In the genomic region with DNA sequence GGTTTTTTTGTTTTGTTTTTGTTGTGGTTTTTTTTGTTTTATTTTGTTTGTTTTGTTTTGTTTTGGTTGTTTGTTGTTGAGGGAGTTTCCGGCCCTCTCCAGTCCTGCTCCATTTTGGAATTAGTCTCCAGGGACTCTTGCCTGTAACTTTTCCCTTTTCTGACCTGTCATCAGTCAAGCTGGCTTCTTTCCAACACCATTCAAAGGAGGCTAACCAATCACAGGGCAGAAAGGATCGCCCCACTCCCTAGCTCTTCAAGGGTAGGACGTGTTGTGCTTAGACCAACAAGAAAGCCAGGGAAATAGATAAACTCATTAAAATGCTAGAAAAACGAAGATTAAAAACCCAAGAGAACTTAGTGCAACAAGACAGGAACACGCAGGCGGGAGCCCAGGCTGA, we compare ENCODE assay signal across 12 mouse cellular contexts. TPM values are rescaled to one million over a fixed set of nuclear protein-coding genes. Genes with fewer than 3 reads are reported as not detected.
DNase-seq lines count a peak whose midpoint lies in the region; ATAC-seq and TF ChIP-seq lines count a peak whose summit lies in the region.
"Had no signal": no experiment of that assay in that cellular context is flagged by ENCODE, and none has a peak within 500 bp of the region (broad histone marks: within the 10 kb centered on the region; RNA-seq: fewer than 3 reads in every experiment).

No protein-coding gene starts in this region.

- no peak overlapping the region for H3K9ac ChIP-seq in hindbrain, embryonic 14.5 days
- H3K9ac ChIP-seq: intestine, embryonic 15.5 days had no signal

- peak; percentile 53 for DNase-seq in kidney, adult 2 months
- DNase-seq in kidney, postnatal 25 days = no peak
- DNase-seq in ES-CJ7 (ENCODE audit: low read depth, low spot score) = peak; percentile 51
- peak; percentile 54 for DNase-seq in embryo, embryonic 11 days
- DNase-seq in hindbrain, embryonic 14.5 days (ENCODE audit: low spot score) = peak; percentile 38
- DNase-seq in spleen, adult 12 weeks (ENCODE audit: low spot score) = no peak
- DNase-seq in T-cell, adult 2 months (ENCODE audit: low spot score) = no peak
- DNase-seq in layer of hippocampus, postnatal 36 days = no peak
- DNase-seq: thymus, postnatal 14 days had no signal

- no peak for TF ChIP-seq POLR2A in kidney, adult 2 months (IDR thresholded peaks at IDR 0.05; ENCODE audit: low read depth, low read length)

- WGBS in kidney, adult 2 months = 55% methylated on average over 6 of the region's 6 CpGs
- WGBS in hindbrain, embryonic 14.5 days = 11% methylated on average over 6 of the region's 6 CpGs

- H3K36me3 ChIP-seq in kidney, adult 2 months (ENCODE audit: control insufficient read depth, insufficient read depth, low read length) = no peaks in the 10 kb centered on the region; the same call in 1 of the 2 replicates
- H3K36me3 ChIP-seq in hindbrain, embryonic 14.5 days (replicated peaks; ENCODE audit: control insufficient read depth, insufficient read depth) = no peaks in the 10 kb centered on the region

- no peak for ATAC-seq in hindbrain, embryonic 14.5 days (ENCODE audit: low FRiP score)
- ATAC-seq: intestine, embryonic 15.5 days had no signal

- no peak for TF ChIP-seq CTCF in kidney, adult 2 months (conservative IDR thresholded peaks at IDR 0.05; ENCODE audit: insufficient read depth, insufficient read length, low read depth, low read length)

- H3K4me2 ChIP-seq in hindbrain, embryonic 14.5 days (replicated peaks) = no peak overlapping the region
- H3K4me2 ChIP-seq: intestine, embryonic 15.5 days; liver, embryonic 11.5 days had no signal

- H3K9me3 ChIP-seq in hindbrain, embryonic 14.5 days (ENCODE audit: control insufficient read depth, low read length) = no peaks in the 10 kb centered on the region
- H3K9me3 ChIP-seq: intestine, embryonic 15.5 days had no signal

- H3K27ac ChIP-seq in kidney, adult 2 months (ENCODE audit: insufficient read depth, low read depth, low read length) = no peak overlapping the region
- H3K27ac ChIP-seq in hindbrain, embryonic 14.5 days = no peak overlapping the region
- H3K27ac ChIP-seq: intestine, embryonic 15.5 days; macrophage had no signal

- no peak overlapping the region for H3K4me3 ChIP-seq in kidney, adult 2 months (ENCODE audit: insufficient read depth, low read depth, low read length)
- no peak overlapping the region for H3K4me3 ChIP-seq in hindbrain, embryonic 14.5 days (replicated peaks; ENCODE audit: low read length)
- H3K4me3 ChIP-seq: intestine, embryonic 15.5 days had no signal

- no peaks in the 10 kb centered on the region for H3K27me3 ChIP-seq in kidney, adult 2 months (replicated peaks; ENCODE audit: control insufficient read depth, insufficient read depth, low read length)
- no peaks in the 10 kb centered on the region; the same call in 1 of the 2 replicates for H3K27me3 ChIP-seq in hindbrain, embryonic 14.5 days (ENCODE audit: control insufficient read depth, insufficient read depth, low read length)
- H3K27me3 ChIP-seq: intestine, embryonic 15.5 days had no signal

- peaks cover 4% of the 10 kb centered on the region; the same call in 1 of the 2 replicates for H3K4me1 ChIP-seq in kidney, adult 2 months (ENCODE audit: control insufficient read depth, insufficient read depth, low read length)
- H3K4me1 ChIP-seq in hindbrain, embryonic 14.5 days (replicated peaks; ENCODE audit: control insufficient read depth, insufficient read depth, low read length) = peaks cover 15% of the 10 kb centered on the region

RNA-seq across cellular contexts. Expression of a gene that starts 15.5 kb away (rescaled TPM):
- polyA plus RNA-seq in kidney, adult 2 months (2012; rRNA removed) = 31.1 and 34.6 TPM in 2 replicates
- polyA plus RNA-seq in hindbrain, embryonic 14.5 days (2014; fragmentation: Nextera tagmentation; extraction: Ambion mirVana) = 9.0 and 11.6 TPM in 2 replicates
- 1 to 10 TPM; 5.3 to 7.3 TPM for total RNA-seq in layer of hippocampus, postnatal 36 days (2021)

Comparison
In these comparisons a context has a peak if more than half of its experiments do, and no peak if none do; other contexts are left out.
1. DNase-seq: peak in kidney, adult 2 months (single experiment), ES-CJ7 (single experiment), embryo, embryonic 11 days (single experiment) and hindbrain, embryonic 14.5 days (single experiment); none in kidney, postnatal 25 days (0 of 2), spleen, adult 12 weeks (single experiment), T-cell, adult 2 months (single experiment) and layer of hippocampus, postnatal 36 days (0 of 2).